Comparison of ENCODE assay signal across 8 mouse cellular contexts in the genomic region with DNA sequence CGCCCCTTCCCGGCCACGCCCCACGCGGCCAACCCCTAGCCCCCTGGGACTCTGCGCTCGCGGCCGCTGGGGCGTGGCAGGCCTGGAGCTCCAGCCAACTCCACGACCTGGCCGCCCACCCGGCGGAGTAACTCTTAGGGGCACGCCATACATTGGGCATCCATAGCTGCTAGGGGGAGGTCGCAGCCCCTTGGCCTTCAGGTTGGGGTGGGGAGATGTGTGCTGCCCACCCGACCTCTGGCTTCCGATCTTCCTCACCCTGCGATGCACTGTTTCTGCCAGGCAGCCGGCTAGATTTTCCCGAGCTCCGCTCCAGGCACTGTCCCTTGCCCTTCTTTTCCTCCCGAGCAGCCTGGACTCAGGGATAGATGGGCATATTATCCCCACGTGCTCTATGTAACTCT. TPM values are rescaled to one million over a fixed set of nuclear protein-coding genes. Genes with fewer than 3 reads are reported as not detected.
A peak's percentile ranks its signal among the peaks of the same experiment; 100 is the strongest.
DNase-seq lines count a peak whose midpoint lies in the region; ATAC-seq and TF ChIP-seq lines count a peak whose summit lies in the region.

No protein-coding gene starts in this region.

- H3K4me2 ChIP-seq in lung, embryonic 16.5 days (ENCODE audit: low read depth, low read length): peak overlapping the region; percentile 87
- H3K4me2 ChIP-seq in forebrain, embryonic 16.5 days (ENCODE audit: low read length): peak overlapping the region; percentile 83
- peak overlapping the region; percentile 67 for H3K4me2 ChIP-seq in liver, embryonic 13.5 days
- H3K4me2 ChIP-seq in stomach, postnatal 0 days (replicated peaks; ENCODE audit: low read depth): peak overlapping the region; percentile 89

- WGBS in lung, embryonic 16.5 days: 9% methylated on average over 21 of the region's 24 CpGs
- 1% methylated on average over 23 of the region's 24 CpGs for WGBS in forebrain, embryonic 16.5 days
- WGBS in liver, embryonic 13.5 days (ENCODE audit: insufficient replicate concordance): 8% methylated on average over 24 of the region's 24 CpGs
- WGBS in stomach, postnatal 0 days: 9% methylated on average over 24 of the region's 24 CpGs

- TF ChIP-seq EP300 in stomach, postnatal 0 days (optimal IDR thresholded peaks at IDR 0.05): no peak

- no peak for DNase-seq in lung, postnatal 4 days
- no peak for DNase-seq in liver, embryonic 13.5 days
- no peak for DNase-seq in stomach, postnatal 0 days (ENCODE audit: low spot score)
- no peak for DNase-seq in layer of hippocampus, adult 9-11 months
- DNase-seq in layer of hippocampus, postnatal 14 days (ENCODE audit: low spot score in 2 of 2): no peak
- no peak for DNase-seq in left cerebral cortex, postnatal 25 days (ENCODE audit: low spot score in 2 of 2)

- H3K4me1 ChIP-seq in lung, embryonic 16.5 days (replicated peaks; ENCODE audit: control insufficient read depth, insufficient read depth, low read length): peaks cover 63% of the 10 kb centered on the region
- peaks cover 57% of the 10 kb centered on the region for H3K4me1 ChIP-seq in forebrain, embryonic 16.5 days (replicated peaks; ENCODE audit: control insufficient read depth, insufficient read depth, low read length)
- peaks cover 48% of the 10 kb centered on the region for H3K4me1 ChIP-seq in liver, embryonic 13.5 days (replicated peaks)
- H3K4me1 ChIP-seq in stomach, postnatal 0 days (replicated peaks; ENCODE audit: control insufficient read depth, insufficient read depth): peaks cover 20% of the 10 kb centered on the region

- intact Hi-C loops in left cerebral cortex, postnatal 25 days (cut with DNase I): loop anchor here (1.0 kb wide), 1 partner anchor 10 kb away; no protein-coding TSS in a partner anchor

- peak overlapping the region; percentile 98 for H3K27ac ChIP-seq in lung, embryonic 16.5 days (ENCODE audit: low read length)
- H3K27ac ChIP-seq in forebrain, embryonic 16.5 days (ENCODE audit: low read length): peak overlapping the region; percentile 65
- H3K27ac ChIP-seq in liver, embryonic 13.5 days: peak overlapping the region; percentile 55; the same call in 1 of the 2 replicates
- H3K27ac ChIP-seq in stomach, postnatal 0 days (replicated peaks): peak overlapping the region; percentile 91

- H3K9ac ChIP-seq in lung, embryonic 16.5 days (ENCODE audit: low read length): peak overlapping the region; percentile 78
- peak overlapping the region; percentile 77 for H3K9ac ChIP-seq in forebrain, embryonic 16.5 days (replicated peaks; ENCODE audit: low read depth, low read length)
- H3K9ac ChIP-seq in liver, embryonic 13.5 days: peak overlapping the region; percentile 63
- peak overlapping the region; percentile 71 for H3K9ac ChIP-seq in stomach, postnatal 0 days (ENCODE audit: low read length)

- H3K36me3 ChIP-seq in lung, embryonic 16.5 days (ENCODE audit: control insufficient read depth, insufficient read depth, low read length): no peaks in the 10 kb centered on the region
- H3K36me3 ChIP-seq in forebrain, embryonic 16.5 days (ENCODE audit: control insufficient read depth, insufficient read depth): no peaks in the 10 kb centered on the region
- no peaks in the 10 kb centered on the region for H3K36me3 ChIP-seq in liver, embryonic 13.5 days
- no peaks in the 10 kb centered on the region for H3K36me3 ChIP-seq in stomach, postnatal 0 days (ENCODE audit: control insufficient read depth, insufficient read depth, low read length)

- peak overlapping the region; percentile 50 for H3K4me3 ChIP-seq in lung, embryonic 16.5 days (ENCODE audit: low read length)
- peak overlapping the region; percentile 53 for H3K4me3 ChIP-seq in forebrain, embryonic 16.5 days (replicated peaks; ENCODE audit: low read length)
- H3K4me3 ChIP-seq in liver, embryonic 13.5 days (replicated peaks): peak overlapping the region; percentile 49
- peak overlapping the region; percentile 44 for H3K4me3 ChIP-seq in stomach, postnatal 0 days (ENCODE audit: low read depth, low read length)

- ATAC-seq in lung, embryonic 16.5 days (ENCODE audit: low read depth): peak; percentile 37
- no peak for ATAC-seq in forebrain, embryonic 16.5 days
- no peak for ATAC-seq in liver, embryonic 13.5 days (ENCODE audit: low read depth)
- 0 out of 2 replicates have a peak, but pooled peaks have one; percentile 2 for ATAC-seq in stomach, postnatal 0 days (ENCODE audit: low FRiP score, low TSS enrichment)

- no peaks in the 10 kb centered on the region; the same call in 1 of the 2 replicates for H3K27me3 ChIP-seq in lung, embryonic 16.5 days (ENCODE audit: control insufficient read depth, insufficient read depth, low read depth, low read length)
- 0 out of 2 replicates have a peak, but pooled peaks cover 6% of the 10 kb centered on the region for H3K27me3 ChIP-seq in forebrain, embryonic 16.5 days (replicated peaks; ENCODE audit: control insufficient read depth, insufficient read depth, low read length)
- H3K27me3 ChIP-seq in liver, embryonic 13.5 days: peaks cover 73% of the 10 kb centered on the region
- no peaks in the 10 kb centered on the region for H3K27me3 ChIP-seq in stomach, postnatal 0 days (ENCODE audit: control insufficient read depth, insufficient read depth, low read length)

- H3K9me3 ChIP-seq in lung, embryonic 16.5 days (ENCODE audit: control insufficient read depth, low read length): no peaks in the 10 kb centered on the region
- no peaks in the 10 kb centered on the region for H3K9me3 ChIP-seq in forebrain, embryonic 16.5 days (ENCODE audit: control insufficient read depth, low read length)
- H3K9me3 ChIP-seq in liver, embryonic 13.5 days (replicated peaks): no peaks in the 10 kb centered on the region
- no peaks in the 10 kb centered on the region for H3K9me3 ChIP-seq in stomach, postnatal 0 days (ENCODE audit: control insufficient read depth, low read length)

- no peak for TF ChIP-seq CTCF in stomach, postnatal 0 days (IDR thresholded peaks at IDR 0.05; ENCODE audit: low read depth)

RNA-seq across cellular contexts. Expression of a gene that starts 25.8 kb away (rescaled TPM):
- 64.4 and 67.2 TPM in 2 replicates for polyA plus RNA-seq in lung, embryonic 16.5 days (2015; fragmentation: Nextera tagmentation; extraction: Ambion mirVana)
- 29.9 and 33.0 TPM in 2 replicates for polyA plus RNA-seq in forebrain, embryonic 16.5 days (2015; fragmentation: Nextera tagmentation; extraction: Ambion mirVana)
- polyA plus RNA-seq in liver, embryonic 13.5 days (2015; fragmentation: Nextera tagmentation; extraction: Ambion mirVana): 1.7 and 2.7 TPM in 2 replicates
- 17.4 and 19.3 TPM in 2 replicates for polyA plus RNA-seq in stomach, postnatal 0 days (2015; fragmentation: Nextera tagmentation; extraction: Ambion mirVana)
- 100 to 1,000 TPM; 137 to 159 TPM for total RNA-seq in layer of hippocampus, postnatal 14 days (2021)
- total RNA-seq in left cerebral cortex, postnatal 25 days (2021): 100 to 1,000 TPM; 108 to 126 TPM

RNA-seq across cellular contexts. Expression of a gene that starts 37.5 kb away (rescaled TPM):
- polyA plus RNA-seq in lung, embryonic 16.5 days (2015; fragmentation: Nextera tagmentation; extraction: Ambion mirVana): 41.0 and 41.8 TPM in 2 replicates
- 35.4 and 39.1 TPM in 2 replicates for polyA plus RNA-seq in forebrain, embryonic 16.5 days (2015; fragmentation: Nextera tagmentation; extraction: Ambion mirVana)
- 20.2 and 21.9 TPM in 2 replicates for polyA plus RNA-seq in liver, embryonic 13.5 days (2015; fragmentation: Nextera tagmentation; extraction: Ambion mirVana)
- 16.7 and 17.4 TPM in 2 replicates for polyA plus RNA-seq in stomach, postnatal 0 days (2015; fragmentation: Nextera tagmentation; extraction: Ambion mirVana)
- total RNA-seq in layer of hippocampus, postnatal 14 days (2021): 10 to 100 TPM; 21.7 to 25.5 TPM
- 10 to 100 TPM; 25.6 to 27.6 TPM for total RNA-seq in left cerebral cortex, postnatal 25 days (2021)

RNA-seq across cellular contexts. Expression of a gene that starts 37.8 kb away (rescaled TPM):
- polyA plus RNA-seq in lung, embryonic 16.5 days (2015; fragmentation: Nextera tagmentation; extraction: Ambion mirVana): 190 and 214 TPM in 2 replicates
- polyA plus RNA-seq in forebrain, embryonic 16.5 days (2015; fragmentation: Nextera tagmentation; extraction: Ambion mirVana): 71.9 and 85.2 TPM in 2 replicates
- 158 and 183 TPM in 2 replicates for polyA plus RNA-seq in liver, embryonic 13.5 days (2015; fragmentation: Nextera tagmentation; extraction: Ambion mirVana)
- 33.8 and 44.0 TPM in 2 replicates for polyA plus RNA-seq in stomach, postnatal 0 days (2015; fragmentation: Nextera tagmentation; extraction: Ambion mirVana)
- total RNA-seq in layer of hippocampus, postnatal 14 days (2021): 10 to 100 TPM in 1 of 2 experiments, 1 to 10 TPM in 1; 9.8 to 12.0 TPM
- total RNA-seq in left cerebral cortex, postnatal 25 days (2021): 1 to 10 TPM; 5.5 to 5.9 TPM

RNA-seq across cellular contexts. Expression of a gene that starts 43.3 kb away (rescaled TPM):
- polyA plus RNA-seq in lung, embryonic 16.5 days (2015; fragmentation: Nextera tagmentation; extraction: Ambion mirVana): 242 and 259 TPM in 2 replicates
- 126 and 130 TPM in 2 replicates for polyA plus RNA-seq in forebrain, embryonic 16.5 days (2015; fragmentation: Nextera tagmentation; extraction: Ambion mirVana)
- polyA plus RNA-seq in liver, embryonic 13.5 days (2015; fragmentation: Nextera tagmentation; extraction: Ambion mirVana): 319 and 390 TPM in 2 replicates
- polyA plus RNA-seq in stomach, postnatal 0 days (2015; fragmentation: Nextera tagmentation; extraction: Ambion mirVana): 84.0 and 87.3 TPM in 2 replicates
- 10 to 100 TPM; 22.0 to 24.7 TPM for total RNA-seq in layer of hippocampus, postnatal 14 days (2021)
- total RNA-seq in left cerebral cortex, postnatal 25 days (2021): 10 to 100 TPM; 23.3 to 23.6 TPM

Comparison
In these comparisons a context has a peak if more than half of its experiments do, and no peak if none do; other contexts are left out.
1. ATAC-seq: peak in lung, embryonic 16.5 days (single experiment) and stomach, postnatal 0 days (single experiment); none in forebrain, embryonic 16.5 days (single experiment) and liver, embryonic 13.5 days (single experiment).
2. Peak in every context shown above with its lines, with median percentiles within 50 percentile points of each other: H3K27ac ChIP-seq, H3K4me2 ChIP-seq, H3K4me3 ChIP-seq and H3K9ac ChIP-seq.